Mouse (Mus musculus) hindbrain, embryonic 12.5 days (tissue): Measurements from ENCODE around the gene Zfp62. TPM values are rescaled to one million over a fixed set of nuclear protein-coding genes. Genes with fewer than 3 reads are reported as not detected.
A peak's percentile ranks its signal among the peaks of the same experiment; 100 is the strongest.

Experiments used
- ATAC-seq: fragments of 200-750 bp; cut with Nextera tagmentation; 2 replicates; pipeline ENCODE4 v1.8.0; 2017; ENCODE audit warnings: moderate TSS enrichment; ENCODE audit not compliant: low FRiP score
- H3K27ac ChIP-seq: fragments of 300-500 bp; sonication (generic); 2 replicates; pipeline ENCODE4 v1.5.1; 2016; ENCODE audit warnings: mild to moderate bottlenecking
- H3K27me3 ChIP-seq: fragments of 300-500 bp; sonication (generic); 2 replicates; pipeline ENCODE4 v1.6.1; 2016; ENCODE audit warnings: mild to moderate bottlenecking
- H3K36me3 ChIP-seq: fragments of 300-500 bp; sonication (generic); 2 replicates; pipeline ENCODE4 v1.6.1; 2016; ENCODE audit warnings: mild to moderate bottlenecking
- H3K4me1 ChIP-seq: fragments of 300-500 bp; sonication (generic); 2 replicates; pipeline ENCODE4 v1.6.1; 2016
- H3K4me2 ChIP-seq: fragments of 300-500 bp; sonication (generic); replicated peaks from 2 replicates; pipeline ENCODE4 v1.6.1; 2016; ENCODE audit warnings: mild to moderate bottlenecking
- H3K4me3 ChIP-seq: fragments of 300-500 bp; sonication (generic); 2 replicates; pipeline ENCODE4 v1.5.1; 2016; ENCODE audit warnings: mild to moderate bottlenecking
- H3K9ac ChIP-seq: fragments of 300-500 bp; sonication (generic); 2 replicates; pipeline ENCODE4 v1.6.1; 2016; ENCODE audit warnings: mild to moderate bottlenecking, moderate library complexity
- H3K9me3 ChIP-seq: fragments of 300-500 bp; sonication (generic); replicated peaks from 2 replicates; pipeline ENCODE4 v1.6.1; 2016; ENCODE audit warnings: mild to moderate bottlenecking
- WGBS: fragments of 180-500 bp; shearing (Covaris S2); methylation state at CpG from one replicate; pipeline ENCODE4 v1.1.7; 2016; 5-methylcytosine and 5-hydroxymethylcytosine counted together
- polyA plus RNA-seq: library from polyadenylated mRNA; unstranded; fragments of >200 nt; fragmentation: Nextera tagmentation; extraction: Ambion mirVana; gene quantifications from 2 replicates; pipeline ENCODE4 v1.2.1, GENCODE M21; 2016

Zfp62 gene
- polyA plus RNA-seq, 1 experiment from 2014 or later = 55.3 TPM

DNA sequence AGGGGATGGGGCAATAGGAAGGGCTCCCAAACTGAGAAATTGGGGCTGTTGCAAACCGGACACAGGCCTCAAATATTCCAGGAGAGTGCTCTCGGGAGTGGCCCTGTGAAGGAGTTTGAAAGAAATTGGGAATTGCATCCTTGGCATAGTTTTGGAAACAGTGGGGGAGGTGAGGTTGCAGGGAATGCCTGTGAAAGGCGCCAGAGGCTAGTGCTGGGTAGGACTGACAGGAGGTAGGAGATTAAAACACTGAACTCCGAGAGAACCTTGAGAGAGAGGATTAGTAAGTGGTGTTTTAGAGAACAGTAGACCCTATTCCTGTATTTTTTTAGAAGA lies 41.5 kb downstream of the Zfp62 start:
- Histone ChIP-seq H3K4me1 (peaks cover 26% of the 10 kb centered on the region), H3K27me3 (no peaks in the 10 kb centered on the region), H3K9me3 (no peaks in the 10 kb centered on the region), H3K9ac (peak overlapping the region; percentile 75), H3K27ac (peak overlapping the region; percentile 95), H3K4me2 (peak overlapping the region; percentile 65), H3K36me3 (no peaks in the 10 kb centered on the region), H3K4me3 (peak overlapping the region; percentile 59)
- 1% methylated on average over 4 of the region's 4 CpGs for WGBS
- ATAC-seq = no peak; the same call in 1 of the 2 replicates

DNA sequence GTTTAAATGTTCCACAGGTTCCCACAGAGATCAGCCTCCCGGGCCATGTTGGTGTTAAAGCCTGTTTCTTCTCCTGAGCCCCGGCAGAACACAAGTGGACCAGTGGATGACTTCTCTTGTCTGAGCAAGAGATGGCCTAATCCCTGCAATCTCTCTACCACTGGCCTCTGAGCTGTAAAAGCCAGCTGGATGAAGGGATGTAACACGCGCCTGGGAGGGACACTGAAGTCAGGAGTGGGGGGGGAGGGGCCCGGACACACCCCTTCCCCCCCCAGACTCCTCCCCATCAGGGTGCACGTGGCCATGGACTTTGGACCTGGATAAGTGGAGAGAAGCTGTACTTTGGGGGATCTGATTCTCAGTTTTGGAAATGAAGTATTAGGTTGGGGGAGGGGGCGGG lies 42.1 kb downstream of the Zfp62 start:
- ATAC-seq = no peak
- Histone ChIP-seq H3K36me3 (no peaks in the 10 kb centered on the region), H3K4me2 (peak overlapping the region; percentile 65), H3K9me3 (no peaks in the 10 kb centered on the region), H3K4me1 (peaks cover 31% of the 10 kb centered on the region), H3K27me3 (no peaks in the 10 kb centered on the region), H3K4me3 (peak overlapping the region; percentile 59; the same call in 1 of the 2 replicates), H3K27ac (peak overlapping the region; percentile 95; the same call in 1 of the 2 replicates), H3K9ac (no peak overlapping the region)
- 24% methylated on average over 7 of the region's 7 CpGs for WGBS

DNA sequence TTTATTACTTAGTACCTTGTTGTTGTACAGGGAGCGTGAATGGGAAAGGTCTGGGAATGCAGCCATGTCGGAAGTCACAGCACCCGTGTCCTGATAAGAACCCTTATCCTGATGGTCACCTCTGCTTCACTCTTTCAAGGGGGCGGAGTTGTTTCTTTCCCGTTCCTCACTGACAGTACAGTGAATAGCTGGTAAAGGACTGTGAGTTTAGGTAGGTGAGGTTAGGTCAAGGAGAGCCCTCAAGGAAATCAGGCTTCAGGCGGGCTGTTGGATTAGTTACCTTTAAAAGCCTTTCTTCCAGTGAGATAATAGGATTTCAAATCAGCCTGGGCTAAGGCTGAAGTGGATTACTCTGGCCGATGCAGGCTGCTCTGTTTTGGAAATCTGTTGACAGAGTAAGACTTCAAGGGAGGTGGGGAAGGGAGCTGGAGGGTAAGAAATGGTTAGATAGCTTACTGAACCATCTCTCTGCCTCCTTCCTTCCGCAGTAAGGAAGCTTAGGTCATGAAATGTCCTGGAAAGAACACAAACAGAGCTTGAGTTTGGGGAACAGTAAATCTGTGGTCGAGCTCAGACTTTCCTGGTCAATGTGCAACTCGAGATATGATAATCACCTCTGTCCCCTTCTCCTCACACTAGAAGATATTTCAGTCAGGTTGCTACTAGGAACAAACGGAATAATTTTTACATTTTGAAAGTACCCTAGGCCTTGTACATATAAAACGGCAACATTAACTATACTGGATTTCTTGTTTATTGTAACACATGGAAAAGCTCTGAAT lies 42.7 kb downstream of the Zfp62 start:
- no peak overlapping the region for H3K4me3 ChIP-seq

DNA sequence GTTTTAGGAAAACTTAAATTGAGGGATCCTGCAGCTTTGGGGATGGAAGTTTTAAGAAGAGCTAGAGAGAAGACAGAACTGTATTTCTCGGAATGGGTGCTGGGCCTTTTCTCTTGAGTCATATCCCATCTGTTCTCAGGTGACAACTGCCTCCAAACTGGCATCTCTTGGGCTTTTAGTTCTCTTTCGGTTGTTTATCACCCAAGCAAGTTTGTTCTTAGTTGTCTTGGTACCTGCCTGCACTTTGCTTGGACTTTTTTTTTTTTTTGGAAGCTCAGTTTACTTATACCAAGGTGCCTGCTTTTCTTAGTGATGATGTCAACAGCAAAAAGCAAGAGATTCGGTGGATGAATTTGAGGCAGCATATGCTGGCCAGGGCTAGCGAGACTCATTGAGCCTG lies 43.4 kb downstream of the Zfp62 start:
- no peaks in the 10 kb centered on the region for H3K36me3 ChIP-seq
- H3K9ac ChIP-seq = no peak overlapping the region
- H3K27me3 ChIP-seq = no peaks in the 10 kb centered on the region
- H3K27ac ChIP-seq = no peak overlapping the region
- no peak for ATAC-seq
- no peak overlapping the region for H3K4me2 ChIP-seq
- 87% methylated on average over 4 of the region's 4 CpGs for WGBS
- H3K4me3 ChIP-seq = no peak overlapping the region
- H3K4me1 ChIP-seq = peaks cover 42% of the 10 kb centered on the region
- no peaks in the 10 kb centered on the region for H3K9me3 ChIP-seq

More for the DNA sequence above, 42.7 kb downstream of the Zfp62 start:
- 39% methylated on average over 12 of the region's 12 CpGs for WGBS
- Histone ChIP-seq H3K36me3 (no peaks in the 10 kb centered on the region), H3K27ac (no peak overlapping the region), H3K4me2 (peak overlapping the region; percentile 65), H3K9ac (no peak overlapping the region), H3K4me1 (peaks cover 35% of the 10 kb centered on the region), H3K9me3 (no peaks in the 10 kb centered on the region), H3K27me3 (no peaks in the 10 kb centered on the region)
- no peak for ATAC-seq

DNA sequence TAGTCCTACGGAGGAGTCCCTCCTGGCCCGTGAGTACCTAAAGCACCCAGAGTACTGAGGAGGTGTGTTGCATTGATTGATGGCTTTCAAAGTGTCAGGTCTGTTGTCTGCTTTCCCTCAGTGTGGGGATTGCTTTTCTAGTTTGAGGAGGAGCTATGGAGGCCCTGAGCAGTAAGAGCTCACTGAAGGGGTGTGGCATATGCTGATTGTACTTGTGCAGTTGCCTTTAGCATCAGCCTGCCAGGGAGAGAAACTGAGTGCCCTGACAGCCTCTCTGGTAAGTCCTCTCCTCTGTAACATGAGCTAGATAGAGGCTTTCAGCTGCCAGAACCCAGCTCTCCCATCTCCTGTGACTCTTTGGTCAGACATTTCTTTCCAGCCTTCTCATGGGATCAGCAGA lies 44.2 kb downstream of the Zfp62 start:
- 0 out of 2 replicates have a peak, but pooled peaks cover 4% of the 10 kb centered on the region for H3K36me3 ChIP-seq
- H3K4me2 ChIP-seq = no peak overlapping the region
- H3K9me3 ChIP-seq = no peaks in the 10 kb centered on the region
- no peaks in the 10 kb centered on the region for H3K27me3 ChIP-seq
- H3K27ac ChIP-seq = peak overlapping the region; percentile 7; the same call in 1 of the 2 replicates
- 0 out of 2 replicates have a peak overlapping the region, but pooled peaks have one; percentile 19 for H3K9ac ChIP-seq
- H3K4me1 ChIP-seq = peaks cover 43% of the 10 kb centered on the region
- ATAC-seq = no peak
- H3K4me3 ChIP-seq = no peak overlapping the region
- 66% methylated on average over 2 of the region's 2 CpGs for WGBS

DNA sequence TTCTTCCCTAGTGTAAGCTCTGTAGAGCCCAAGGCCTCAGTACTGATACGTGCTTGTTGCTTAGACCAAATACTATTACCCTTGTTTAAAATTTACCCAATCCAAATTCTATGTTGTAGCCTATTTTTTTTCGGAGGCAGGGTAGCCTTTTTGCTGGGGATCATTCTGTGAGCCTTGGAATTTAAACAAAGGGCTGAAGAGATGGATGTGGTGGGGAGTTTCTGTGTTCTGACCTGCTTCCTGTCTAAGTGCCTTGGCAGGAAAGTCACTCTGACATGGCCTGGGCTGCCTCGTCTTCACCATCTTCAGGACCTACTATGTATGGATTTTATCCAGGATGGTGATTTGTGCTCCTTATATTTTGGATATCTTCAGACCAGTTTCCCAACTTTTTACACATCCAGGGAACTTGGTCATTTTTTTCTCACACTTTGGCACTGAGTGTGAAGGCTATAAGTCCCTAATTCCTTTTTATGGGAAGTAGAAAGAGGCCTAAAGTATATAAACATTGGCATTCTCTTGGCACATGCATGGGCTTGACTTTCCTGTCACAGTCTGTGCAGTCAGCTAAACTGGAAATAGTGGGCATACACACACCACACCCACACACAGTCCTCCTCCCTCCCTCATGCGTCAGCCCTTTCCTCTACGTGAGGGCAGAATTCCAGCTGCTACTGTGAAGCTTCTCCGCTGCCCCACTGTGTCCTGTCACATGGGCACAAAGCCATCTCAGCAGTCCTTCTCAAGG lies 45.3 kb downstream of the Zfp62 start:
- Histone ChIP-seq H3K4me1 (peaks cover 38% of the 10 kb centered on the region), H3K9ac (no peak overlapping the region), H3K9me3 (no peaks in the 10 kb centered on the region), H3K27me3 (no peaks in the 10 kb centered on the region), H3K4me2 (no peak overlapping the region), H3K27ac (no peak overlapping the region), H3K4me3 (no peak overlapping the region), H3K36me3 (0 out of 2 replicates have a peak, but pooled peaks cover 7% of the 10 kb centered on the region)
- ATAC-seq = no peak
- WGBS = 52% methylated on average over 6 of the region's 6 CpGs

DNA sequence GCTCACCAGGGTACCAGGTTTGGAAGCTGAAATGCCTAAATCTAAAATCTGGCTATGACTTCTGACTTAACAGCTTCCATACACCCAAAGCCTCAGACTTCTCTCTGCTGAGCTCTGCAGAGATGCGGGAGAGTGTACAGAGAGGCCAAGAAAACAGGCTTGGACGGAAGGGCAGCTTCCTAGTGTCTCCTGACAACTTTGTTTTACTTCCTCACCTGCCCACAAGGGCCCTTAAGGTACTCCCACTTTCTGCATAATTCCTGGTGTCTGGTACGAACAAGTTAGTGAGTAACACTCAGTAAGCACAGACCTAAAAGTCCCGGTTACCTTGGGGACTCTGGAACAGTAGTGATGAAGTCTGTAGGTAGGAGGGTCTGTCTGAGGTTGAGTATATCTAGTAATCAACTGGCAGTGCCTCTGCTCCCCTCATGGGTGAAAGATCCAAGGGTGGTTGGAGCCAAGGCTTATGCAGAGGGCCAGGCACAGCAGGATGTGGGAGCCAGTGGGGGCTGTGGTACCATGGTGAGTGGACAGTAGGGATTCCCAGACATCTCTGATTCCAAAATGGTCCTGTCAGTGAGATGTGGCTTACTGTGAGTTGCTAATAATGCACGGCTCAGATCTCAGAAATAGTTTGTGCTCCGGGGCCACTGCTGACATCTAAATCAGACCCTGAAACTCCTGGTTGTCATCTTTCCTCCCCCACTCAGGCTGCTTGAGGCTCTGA lies 46.0 kb downstream of the Zfp62 start:
- Histone ChIP-seq H3K4me3 (no peak overlapping the region), H3K36me3 (0 out of 2 replicates have a peak, but pooled peaks cover 7% of the 10 kb centered on the region), H3K27ac (no peak overlapping the region), H3K4me1 (peaks cover 38% of the 10 kb centered on the region), H3K27me3 (no peaks in the 10 kb centered on the region), H3K9me3 (no peaks in the 10 kb centered on the region), H3K4me2 (no peak overlapping the region), H3K9ac (no peak overlapping the region)
- no peak for ATAC-seq
- WGBS = 65% methylated on average over 6 of the region's 6 CpGs

DNA sequence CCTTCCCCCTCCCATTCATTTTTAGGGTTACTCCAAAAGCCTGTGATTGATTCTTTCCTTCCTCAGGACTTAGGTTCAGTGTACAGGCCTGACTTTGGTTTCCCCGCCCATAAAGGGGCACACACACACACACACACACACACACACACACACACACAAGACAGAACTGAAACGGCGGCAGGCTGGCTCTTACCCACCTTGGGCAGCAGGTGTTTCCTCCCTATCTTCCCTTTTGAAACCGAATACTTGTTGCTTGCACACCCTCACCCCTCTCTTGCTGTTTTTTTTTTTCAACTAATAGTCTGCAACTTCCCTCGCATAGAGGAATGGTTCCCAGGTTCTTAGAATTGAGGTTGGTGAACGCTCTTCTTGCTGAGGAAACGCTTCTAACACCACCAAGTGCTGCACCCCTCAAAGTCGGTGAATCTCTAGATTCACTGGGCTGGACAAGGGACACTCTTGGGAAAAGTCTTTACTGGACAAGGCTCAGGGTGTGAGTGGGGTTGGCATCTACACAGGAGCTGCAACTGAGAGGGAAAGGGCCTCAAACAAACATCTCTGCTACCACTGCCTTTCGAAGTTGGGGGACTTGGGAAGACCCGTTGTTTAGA lies 46.8 kb downstream of the Zfp62 start:
- Histone ChIP-seq H3K9me3 (no peaks in the 10 kb centered on the region), H3K27me3 (no peaks in the 10 kb centered on the region), H3K4me3 (peak overlapping the region; percentile 52), H3K9ac (peak overlapping the region; percentile 81), H3K27ac (peak overlapping the region; percentile 67), H3K4me2 (peak overlapping the region; percentile 75), H3K36me3 (peaks cover 11% of the 10 kb centered on the region), H3K4me1 (peaks cover 32% of the 10 kb centered on the region)
- no peak; the same call in 1 of the 2 replicates for ATAC-seq
- WGBS = 31% methylated on average over 10 of the region's 10 CpGs

DNA sequence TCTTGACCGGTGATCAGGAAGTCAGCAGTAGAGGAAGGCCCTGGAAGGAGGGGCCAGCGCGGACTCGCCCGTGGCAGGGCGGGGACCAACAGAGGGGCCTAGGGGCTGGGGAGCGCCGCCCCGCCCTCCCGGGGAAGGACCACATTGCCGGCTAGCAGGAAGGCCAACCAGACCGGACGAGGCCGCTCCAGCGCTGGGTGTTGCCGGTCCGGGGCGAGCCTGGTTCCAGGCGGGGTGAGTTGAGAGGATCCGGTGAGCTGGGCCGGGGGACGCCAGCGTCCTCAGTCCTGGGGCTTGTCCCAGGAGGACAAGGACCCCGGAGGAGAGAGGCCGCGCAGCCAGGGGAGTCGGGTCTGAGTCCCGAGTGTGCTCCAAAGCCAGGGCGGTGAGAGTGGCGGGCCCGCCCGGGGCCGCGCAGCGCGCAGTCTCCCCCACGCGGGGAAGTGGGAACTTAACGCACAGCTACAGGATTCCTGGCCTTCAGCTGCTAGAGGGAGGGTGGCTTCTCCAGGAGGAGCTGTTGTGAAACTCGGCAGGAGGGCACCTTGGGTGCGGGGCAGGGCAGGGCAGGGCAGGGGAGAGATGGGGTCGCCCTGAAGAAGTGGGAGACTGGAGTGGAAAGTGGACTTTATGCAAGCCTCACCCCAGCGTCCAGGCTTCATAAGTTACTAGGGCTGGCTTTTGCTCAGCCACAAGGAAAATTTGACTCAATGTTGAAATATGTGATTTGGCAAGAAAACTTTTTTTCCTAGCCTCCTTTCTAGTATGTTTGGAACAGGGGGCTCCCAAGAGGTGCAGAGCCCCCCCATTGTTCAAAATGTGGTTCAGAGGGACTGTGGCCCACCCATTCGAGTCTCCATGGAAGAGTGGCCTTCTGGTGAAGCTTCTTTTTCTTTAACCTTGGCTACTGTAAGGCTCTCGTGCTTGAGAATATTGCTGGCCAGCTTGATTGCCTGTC lies 47.6 kb downstream of the Zfp62 start:
- Histone ChIP-seq H3K4me2 (peak overlapping the region; percentile 75), H3K4me1 (peaks cover 25% of the 10 kb centered on the region), H3K4me3 (peak overlapping the region; percentile 52), H3K9ac (peak overlapping the region; percentile 81), H3K9me3 (no peaks in the 10 kb centered on the region), H3K27me3 (no peaks in the 10 kb centered on the region), H3K36me3 (peaks cover 16% of the 10 kb centered on the region), H3K27ac (peak overlapping the region; percentile 67)
- 3% methylated on average over 44 of the region's 45 CpGs for WGBS
- ATAC-seq = peak; percentile 93

DNA sequence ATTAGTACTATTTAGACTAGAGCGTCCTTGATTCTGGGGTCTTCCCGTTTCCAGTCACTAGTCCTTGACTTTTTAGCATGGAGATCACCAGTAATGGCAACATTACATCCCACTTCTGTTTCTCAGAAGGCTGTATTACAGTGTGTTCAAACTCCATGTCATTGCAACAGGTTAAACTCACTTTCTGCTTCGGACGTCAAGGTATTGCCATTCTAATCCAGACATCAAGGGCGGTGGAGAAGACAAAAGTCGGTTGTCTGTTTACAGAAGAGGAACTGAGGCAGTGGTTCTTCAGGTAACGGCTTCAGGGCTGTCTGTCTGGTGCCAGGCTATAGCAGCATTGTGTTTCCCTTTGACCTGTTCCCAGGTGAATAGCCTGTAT lies 48.3 kb downstream of the Zfp62 start:
- ATAC-seq = no peak
- Histone ChIP-seq H3K4me2 (peak overlapping the region; percentile 75), H3K4me3 (peak overlapping the region; percentile 52), H3K27ac (no peak overlapping the region), H3K4me1 (peaks cover 23% of the 10 kb centered on the region), H3K36me3 (peaks cover 16% of the 10 kb centered on the region), H3K9me3 (no peaks in the 10 kb centered on the region), H3K9ac (peak overlapping the region; percentile 81; the same call in 1 of the 2 replicates), H3K27me3 (no peaks in the 10 kb centered on the region)
- 71% methylated on average over 7 of the region's 7 CpGs for WGBS

DNA sequence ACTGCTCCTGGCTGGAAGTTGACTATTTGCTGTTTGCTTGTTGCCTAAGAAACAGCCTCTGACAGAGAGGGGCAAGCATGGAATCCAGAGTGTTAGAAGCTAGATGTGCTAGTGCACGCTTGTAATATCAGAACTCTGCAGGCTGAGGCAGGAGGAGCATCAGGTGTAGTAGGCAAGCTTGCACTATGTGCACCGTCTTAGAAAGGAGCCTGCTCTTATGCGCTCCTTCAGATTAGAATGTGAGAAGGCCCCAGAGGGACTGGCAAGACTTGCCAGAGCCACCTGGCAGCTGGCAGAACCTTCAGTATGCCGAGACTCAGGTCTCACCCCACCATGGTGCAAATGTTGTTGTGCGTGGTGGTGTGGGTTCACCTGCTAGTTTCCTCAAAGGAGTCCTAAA lies 49.0 kb downstream of the Zfp62 start:
- H3K36me3 ChIP-seq = peaks cover 16% of the 10 kb centered on the region
- H3K4me3 ChIP-seq = no peak overlapping the region
- 0 out of 2 replicates have a peak overlapping the region, but pooled peaks have one; percentile 75 for H3K4me2 ChIP-seq
- no peak overlapping the region for H3K9ac ChIP-seq
- no peak for ATAC-seq
- 95% methylated on average over 5 of the region's 5 CpGs for WGBS
- H3K9me3 ChIP-seq = no peaks in the 10 kb centered on the region
- no peaks in the 10 kb centered on the region for H3K27me3 ChIP-seq
- no peak overlapping the region for H3K27ac ChIP-seq
- H3K4me1 ChIP-seq = peaks cover 21% of the 10 kb centered on the region
